8 mouse cellular contexts compared by ENCODE assay signal in genomic region chr4:138972139-138972826, GRCm38 (mm10). TPM values are rescaled to one million over a fixed set of nuclear protein-coding genes. Genes with fewer than 3 reads are reported as not detected.
DNase-seq lines count a peak whose midpoint lies in the region; ATAC-seq and TF ChIP-seq lines count a peak whose summit lies in the region.

No protein-coding gene starts in this region.

- 0 out of 2 replicates have a peak, but pooled peaks cover 2% of the 10 kb centered on the region for H3K36me3 ChIP-seq in intestine, postnatal 0 days (ENCODE audit: control insufficient read depth, insufficient read depth)
- H3K36me3 ChIP-seq in liver, embryonic 12.5 days: no peaks in the 10 kb centered on the region
- H3K36me3 ChIP-seq in myocyte (ENCODE audit: control insufficient read depth, insufficient read depth): no peaks in the 10 kb centered on the region

- no peaks in the 10 kb centered on the region for H3K27me3 ChIP-seq in intestine, postnatal 0 days (replicated peaks; ENCODE audit: control insufficient read depth, insufficient read depth, low read length)
- H3K27me3 ChIP-seq in liver, embryonic 12.5 days (replicated peaks): peaks cover 8% of the 10 kb centered on the region; the same call in 1 of the 2 replicates
- no peaks in the 10 kb centered on the region for H3K27me3 ChIP-seq in myocyte (ENCODE audit: control insufficient read depth, insufficient read depth, insufficient read length)

- H3K79me2 ChIP-seq in myocyte (ENCODE audit: control insufficient read depth, insufficient read depth): no peaks in the 10 kb centered on the region

- H3K4me3 ChIP-seq in intestine, postnatal 0 days (ENCODE audit: low read depth, low read length): peak overlapping the region; percentile 54
- H3K4me3 ChIP-seq in liver, embryonic 12.5 days: peak overlapping the region; percentile 74
- H3K4me3 ChIP-seq in myocyte: peak overlapping the region; percentile 43

- H3ac ChIP-seq in myocyte (ENCODE audit: control insufficient read depth, insufficient read length): peak overlapping the region; percentile 61

- peak; percentile 26 to 42 for DNase-seq in right cerebral cortex, adult 2 months (ENCODE audit: low spot score in 2 of 2)
- no peak for DNase-seq in right cerebral cortex, postnatal 25 days
- peak; percentile 70 for DNase-seq in embryo, embryonic 11 days
- DNase-seq in heart, adult 11 months: peak; percentile 99
- peak; percentile 21 to 35 for DNase-seq in thymus, adult 18-20 months

- H3K4me1 ChIP-seq in intestine, postnatal 0 days (replicated peaks; ENCODE audit: control insufficient read depth, insufficient read depth, low read length): peaks cover 6% of the 10 kb centered on the region
- H3K4me1 ChIP-seq in liver, embryonic 12.5 days: peaks cover 34% of the 10 kb centered on the region

- ATAC-seq in intestine, postnatal 0 days: peak; percentile 74
- peak; percentile 31; the same call in 1 of the 2 replicates for ATAC-seq in liver, embryonic 12.5 days

- H3K9ac ChIP-seq in intestine, postnatal 0 days (ENCODE audit: low read depth, low read length): peak overlapping the region; percentile 78
- peak overlapping the region; percentile 88 for H3K9ac ChIP-seq in liver, embryonic 12.5 days

- peak overlapping the region; percentile 88 for H3K4me2 ChIP-seq in intestine, postnatal 0 days (replicated peaks; ENCODE audit: low read depth)
- H3K4me2 ChIP-seq in liver, embryonic 12.5 days: peak overlapping the region; percentile 93
- H3K4me2 ChIP-seq in myocyte (ENCODE audit: low read depth): peak overlapping the region; percentile 97

- TF ChIP-seq POLR2A in myocyte (IDR thresholded peaks at IDR 0.05; ENCODE audit: insufficient read length, low read depth): peak; percentile 70

- TF ChIP-seq CTCF in intestine, postnatal 0 days (IDR thresholded peaks at IDR 0.05; ENCODE audit: low read depth): peak; percentile 61

- WGBS in intestine, postnatal 0 days: 9% methylated on average over 20 of the region's 20 CpGs
- WGBS in liver, embryonic 12.5 days (ENCODE audit: insufficient replicate concordance): 14% methylated on average over 20 of the region's 20 CpGs

- H3K27ac ChIP-seq in intestine, postnatal 0 days (ENCODE audit: low read depth, low read length): peak overlapping the region; percentile 97
- peak overlapping the region; percentile 83 for H3K27ac ChIP-seq in liver, embryonic 12.5 days

- H3K9me3 ChIP-seq in intestine, postnatal 0 days (ENCODE audit: control insufficient read depth): no peaks in the 10 kb centered on the region
- no peaks in the 10 kb centered on the region for H3K9me3 ChIP-seq in liver, embryonic 12.5 days (replicated peaks)

TF ChIP-seq in myocyte, 11 proteins besides CTCF, POLR2A, EP300 and RAD21:
- TF ChIP-seq POLR2AphosphoS2 (IDR thresholded peaks at IDR 0.05; ENCODE audit: insufficient read length, low read depth) (peak; percentile 64), MAX (IDR thresholded peaks at IDR 0.05; ENCODE audit: low read depth) (no peak), USF1 (IDR thresholded peaks at IDR 0.05; ENCODE audit: low read depth) (peak; percentile 94)

RNA-seq across cellular contexts. Expression of gene Tmco4, which starts 0.4 kb away (rescaled TPM):
- 11.0 and 12.2 TPM in 2 replicates for polyA plus RNA-seq in intestine, postnatal 0 days (2015; fragmentation: Nextera tagmentation; extraction: Ambion mirVana)
- 2.1 and 2.5 TPM in 2 replicates for polyA plus RNA-seq in liver, embryonic 12.5 days (2016; fragmentation: Nextera tagmentation; extraction: Ambion mirVana)
- 3.8 TPM for polyA plus RNA-seq in myocyte (2012; fragmentation: generic; extraction: Trizol)

RNA-seq across cellular contexts. Expression of gene Rnf186, which starts 5.4 kb away (rescaled TPM):
- 65.2 and 70.7 TPM in 2 replicates for polyA plus RNA-seq in intestine, postnatal 0 days (2015; fragmentation: Nextera tagmentation; extraction: Ambion mirVana)
- polyA plus RNA-seq in liver, embryonic 12.5 days (2016; fragmentation: Nextera tagmentation; extraction: Ambion mirVana): not detected in 2 replicates
- polyA plus RNA-seq in myocyte (2012; fragmentation: generic; extraction: Trizol): not detected

RNA-seq across cellular contexts. Expression of gene Otud3, which starts 58.5 kb away (rescaled TPM):
- polyA plus RNA-seq in intestine, postnatal 0 days (2015; fragmentation: Nextera tagmentation; extraction: Ambion mirVana): 3.5 and 3.6 TPM in 2 replicates
- polyA plus RNA-seq in liver, embryonic 12.5 days (2016; fragmentation: Nextera tagmentation; extraction: Ambion mirVana): 2.3 and 2.5 TPM in 2 replicates
- polyA plus RNA-seq in myocyte (2012; fragmentation: generic; extraction: Trizol): 12.5 TPM

Comparison
In these comparisons a context has a peak if more than half of its experiments do, and no peak if none do; other contexts are left out.
1. RNA of gene Rnf186, which starts 5.4 kb away (polyA plus RNA-seq): 65.2 to 70.7 TPM in intestine, postnatal 0 days; not detected in liver, embryonic 12.5 days and not detected in myocyte (single experiment); every median in the first group is over 10 times any median in the second.
2. Peak in every context shown above with its lines, with median percentiles within 50 percentile points of each other: H3K4me2 ChIP-seq and H3K4me3 ChIP-seq.